Mouse (Mus musculus): Measurements from ENCODE around the gene Cdk14.
"Not testable (repeated sequence)": the region's sequence is repeated elsewhere in the genome, so short reads cannot be mapped to it uniquely, and the experiment has no call there.

Cdk14 gene

GRCm38 (mm10) chr5:4990237-4990636 lies 429.9 kb downstream of the Cdk14 start:
- DNase-seq (ENCODE audit: low spot score), result no peak

- no peak for DNase-seq (ENCODE audit: low spot score)
These were observed 433.9 kb downstream of the Cdk14 start for GRCm38 (mm10) chr5:4986181-4986580.

- no peak for DNase-seq (ENCODE audit: low spot score)
These were observed 440.6 kb downstream of the Cdk14 start for GRCm38 (mm10) chr5:4979551-4979950.

- DNase-seq (ENCODE audit: low spot score), result no peak
These were observed 446.7 kb downstream of the Cdk14 start for GRCm38 (mm10) chr5:4973408-4973807.

- DNase-seq (ENCODE audit: low spot score), result peak; percentile 93
These were observed 458.0 kb downstream of the Cdk14 start for GRCm38 (mm10) chr5:4962063-4962610.

- DNase-seq (ENCODE audit: low spot score), result no peak
These were observed 458.5 kb downstream of the Cdk14 start for GRCm38 (mm10) chr5:4961636-4962035.

GRCm38 (mm10) chr5:4959446-4959845 lies 460.7 kb downstream of the Cdk14 start:
- peak; percentile 34 for DNase-seq (ENCODE audit: low spot score)

GRCm38 (mm10) chr5:4955993-4956392 lies 464.1 kb downstream of the Cdk14 start:
- DNase-seq (ENCODE audit: low spot score), result no peak

- no peak for DNase-seq (ENCODE audit: low spot score)
These were observed 464.7 kb downstream of the Cdk14 start for GRCm38 (mm10) chr5:4955392-4955791.

GRCm38 (mm10) chr5:4949433-4949832 lies 470.7 kb downstream of the Cdk14 start:
- no peak for DNase-seq (ENCODE audit: low spot score)

GRCm38 (mm10) chr5:4948090-4948954 lies 471.8 kb downstream of the Cdk14 start:
- DNase-seq (ENCODE audit: low spot score), result peak; percentile 77

GRCm38 (mm10) chr5:4935131-4935530 lies 485.0 kb downstream of the Cdk14 start:
- no peak for DNase-seq (ENCODE audit: low spot score)

GRCm38 (mm10) chr5:4934491-4934890 lies 485.6 kb downstream of the Cdk14 start:
- DNase-seq (ENCODE audit: low spot score), result no peak

- no peak for DNase-seq (ENCODE audit: low spot score)
These were observed 488.5 kb downstream of the Cdk14 start for GRCm38 (mm10) chr5:4931539-4932143.

- DNase-seq (ENCODE audit: low spot score), result no peak
These were observed 490.5 kb downstream of the Cdk14 start for GRCm38 (mm10) chr5:4929628-4930027.

GRCm38 (mm10) chr5:4924866-4925265 lies 495.2 kb downstream of the Cdk14 start:
- no peak for DNase-seq (ENCODE audit: low spot score)

- peak; percentile 91 for DNase-seq (ENCODE audit: low spot score)
These were observed 501.7 kb downstream of the Cdk14 start for GRCm38 (mm10) chr5:4918376-4918775.

GRCm38 (mm10) chr5:4917743-4918142 lies 502.4 kb downstream of the Cdk14 start:
- no peak for DNase-seq (ENCODE audit: low spot score)

- no peak for DNase-seq (ENCODE audit: low spot score)
These were observed 502.8 kb downstream of the Cdk14 start for GRCm38 (mm10) chr5:4917274-4917673.

- no peak for DNase-seq (ENCODE audit: low spot score)
These were observed 503.5 kb downstream of the Cdk14 start for GRCm38 (mm10) chr5:4916390-4917273.

- DNase-seq (ENCODE audit: low spot score), result not testable (repeated sequence)
These were observed 515.2 kb downstream of the Cdk14 start for GRCm38 (mm10) chr5:4904911-4905310.

- peak; percentile 61 for DNase-seq (ENCODE audit: low spot score)
These were observed 521.9 kb downstream of the Cdk14 start for GRCm38 (mm10) chr5:4898241-4898640.

All from adipocyte (in vitro differentiated cells).